Mouse (Mus musculus): ENCODE results near the gene Zdhhc18. TPM values are rescaled to one million over a fixed set of nuclear protein-coding genes. Genes with fewer than 3 reads are reported as not detected.
A peak's percentile ranks its signal among the peaks of the same experiment; 100 is the strongest.

Zdhhc18 gene
- polyA plus RNA-seq, 1 experiment: 43.8 TPM

DNA sequence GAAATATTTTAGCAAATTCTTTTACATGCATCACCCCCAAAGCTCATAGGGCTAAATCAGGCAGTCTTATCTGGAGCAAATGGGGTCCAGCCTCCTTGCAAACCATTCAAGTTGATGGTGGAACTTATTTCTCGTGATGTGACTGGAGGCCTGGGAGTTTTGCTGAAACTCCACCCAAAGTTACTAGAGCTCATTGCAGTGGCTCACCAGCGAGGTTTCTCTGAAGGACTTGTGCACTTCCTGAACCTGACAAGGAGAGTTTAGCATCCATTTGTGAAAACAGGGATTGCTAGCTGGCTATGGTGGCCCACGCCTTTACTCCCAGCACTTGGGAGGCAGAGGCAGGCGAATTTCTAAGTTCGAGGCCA lies 15.9 kb downstream of the Zdhhc18 start:
- Histone ChIP-seq H3K27me3 (ENCODE audit: control insufficient read depth, insufficient read depth, low read length, poor library complexity, severe bottlenecking) (no peaks in the 10 kb centered on the region), H3K4me1 (ENCODE audit: control insufficient read depth, insufficient read depth, low read length) (peaks cover 8% of the 10 kb centered on the region), H3K27ac (ENCODE audit: insufficient read depth, low read length) (0 out of 2 replicates have a peak overlapping the region, but pooled peaks have one; percentile 9), H3K9me3 (replicated peaks; ENCODE audit: control insufficient read depth, insufficient read depth, low read length, poor library complexity, severe bottlenecking) (no peaks in the 10 kb centered on the region), H3K36me3 (ENCODE audit: control insufficient read depth, insufficient read depth, low read length, poor library complexity, severe bottlenecking) (no peaks in the 10 kb centered on the region), H3K9ac (ENCODE audit: low read depth, poor library complexity, severe bottlenecking) (no peak overlapping the region), H3K4me3 (ENCODE audit: low read depth, low read length) (no peak overlapping the region)
- TF ChIP-seq EP300 (IDR thresholded peaks at IDR 0.05; ENCODE audit: insufficient read depth, low read depth, low read length): no peak
- no peak for TF ChIP-seq POLR2A (IDR thresholded peaks at IDR 0.05; ENCODE audit: insufficient read depth, low read length)
- TF ChIP-seq CTCF (IDR thresholded peaks at IDR 0.05; ENCODE audit: low read depth, low read length): no peak

DNA sequence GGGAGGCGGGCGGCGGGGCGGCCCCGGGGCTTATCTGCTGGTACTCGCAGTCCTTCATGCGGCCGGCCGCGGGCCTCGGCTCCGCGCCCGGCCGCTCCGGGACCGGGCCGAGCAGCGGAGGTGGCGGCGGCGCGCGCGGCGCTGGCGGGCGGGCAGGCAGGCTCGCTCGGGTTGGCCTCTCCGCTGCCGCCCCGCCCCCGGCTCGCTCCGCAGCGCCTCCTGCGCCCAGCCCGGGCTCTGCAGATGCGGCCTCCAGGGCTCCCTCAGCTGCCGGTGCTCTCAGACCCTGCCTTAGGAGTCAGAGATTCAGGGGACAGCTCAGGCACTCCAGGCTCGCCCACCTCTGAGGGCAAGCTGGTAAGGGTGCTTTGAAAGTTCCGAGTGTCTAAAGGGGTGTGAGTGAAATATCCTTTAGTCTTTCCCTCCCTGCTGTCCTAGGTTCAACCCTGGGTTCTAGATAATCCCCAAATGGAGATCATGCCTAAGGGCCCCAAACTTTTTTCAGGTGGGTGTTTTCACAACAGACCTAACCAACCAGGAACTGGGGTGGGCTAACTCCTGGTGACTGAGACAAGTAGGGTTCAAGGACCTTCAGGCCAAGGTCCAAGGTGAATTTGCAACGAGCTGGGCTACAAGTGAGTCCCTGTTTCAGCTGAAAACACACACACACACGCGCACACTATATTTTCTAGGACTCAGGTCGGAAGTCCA lies 16.5 kb downstream of the Zdhhc18 start:
- no peaks in the 10 kb centered on the region for H3K9me3 ChIP-seq (replicated peaks; ENCODE audit: control insufficient read depth, insufficient read depth, low read length, poor library complexity, severe bottlenecking)
- peak overlapping the region; percentile 98 for H3K9ac ChIP-seq (ENCODE audit: low read depth, poor library complexity, severe bottlenecking)
- peaks cover 8% of the 10 kb centered on the region for H3K4me1 ChIP-seq (ENCODE audit: control insufficient read depth, insufficient read depth, low read length)
- TF ChIP-seq CTCF (IDR thresholded peaks at IDR 0.05; ENCODE audit: low read depth, low read length) (peak; percentile 54), EP300 (IDR thresholded peaks at IDR 0.05; ENCODE audit: insufficient read depth, low read depth, low read length) (no peak)
- H3K27me3 ChIP-seq (ENCODE audit: control insufficient read depth, insufficient read depth, low read length, poor library complexity, severe bottlenecking): no peaks in the 10 kb centered on the region
- H3K27ac ChIP-seq (ENCODE audit: insufficient read depth, low read length): 0 out of 2 replicates have a peak overlapping the region, but pooled peaks have one; percentile 9
- peak overlapping the region; percentile 78; the same call in 1 of the 2 replicates for H3K4me3 ChIP-seq (ENCODE audit: low read depth, low read length)
- no peaks in the 10 kb centered on the region for H3K36me3 ChIP-seq (ENCODE audit: control insufficient read depth, insufficient read depth, low read length, poor library complexity, severe bottlenecking)

DNA sequence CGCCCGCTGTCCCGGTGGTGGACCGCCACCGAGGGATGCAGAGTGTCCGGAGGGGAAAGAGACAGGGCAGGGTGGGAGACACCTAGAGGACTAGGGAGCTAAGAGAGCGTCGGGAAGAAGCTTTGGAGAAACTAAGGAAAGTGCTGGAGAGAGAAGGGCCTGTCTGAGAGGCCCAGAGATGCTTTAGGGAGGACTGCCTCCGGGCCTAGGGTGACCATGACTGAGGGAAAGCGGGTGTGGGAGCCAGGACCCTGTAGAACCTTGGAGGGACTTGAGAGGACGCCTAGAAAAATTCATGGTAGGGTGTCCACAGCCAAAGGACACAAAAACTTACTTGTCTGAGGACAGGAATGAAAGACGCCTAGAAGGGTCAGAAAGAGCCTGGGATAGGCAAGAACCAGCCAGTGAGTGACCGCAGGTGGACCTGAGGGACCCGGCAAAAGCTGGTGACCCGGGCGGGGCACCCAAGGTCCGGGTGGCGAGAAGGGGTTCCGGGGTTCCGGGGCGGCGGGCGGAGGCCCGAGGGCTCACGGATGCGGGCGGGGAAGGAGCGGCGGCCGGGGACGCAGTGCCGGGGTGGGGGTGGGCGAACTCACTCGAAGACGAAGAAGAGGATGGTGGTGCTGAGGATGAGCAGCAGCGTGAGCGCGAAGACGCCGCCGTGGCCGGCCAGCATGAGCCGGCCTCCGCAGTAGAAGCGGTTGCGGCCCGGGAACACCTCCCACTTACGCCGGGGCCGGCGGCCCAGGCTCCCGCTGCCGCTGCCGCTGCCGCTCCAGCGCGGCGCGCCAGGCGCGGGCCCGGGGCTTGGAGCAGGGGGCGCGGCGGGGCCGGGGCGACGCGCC lies 17.2 kb downstream of the Zdhhc18 start:
- H3K36me3 ChIP-seq (ENCODE audit: control insufficient read depth, insufficient read depth, low read length, poor library complexity, severe bottlenecking): no peaks in the 10 kb centered on the region
- peak overlapping the region; percentile 98 for H3K9ac ChIP-seq (ENCODE audit: low read depth, poor library complexity, severe bottlenecking)
- no peak overlapping the region for H3K27ac ChIP-seq (ENCODE audit: insufficient read depth, low read length)
- TF ChIP-seq EP300 (IDR thresholded peaks at IDR 0.05; ENCODE audit: insufficient read depth, low read depth, low read length) (no peak), POLR2A (IDR thresholded peaks at IDR 0.05; ENCODE audit: insufficient read depth, low read length) (no peak), CTCF (IDR thresholded peaks at IDR 0.05; ENCODE audit: low read depth, low read length) (no peak)
- peak overlapping the region; percentile 78 for H3K4me3 ChIP-seq (ENCODE audit: low read depth, low read length)
- H3K27me3 ChIP-seq (ENCODE audit: control insufficient read depth, insufficient read depth, low read length, poor library complexity, severe bottlenecking): no peaks in the 10 kb centered on the region
- H3K9me3 ChIP-seq (replicated peaks; ENCODE audit: control insufficient read depth, insufficient read depth, low read length, poor library complexity, severe bottlenecking): no peaks in the 10 kb centered on the region
- peaks cover 8% of the 10 kb centered on the region for H3K4me1 ChIP-seq (ENCODE audit: control insufficient read depth, insufficient read depth, low read length)

DNA sequence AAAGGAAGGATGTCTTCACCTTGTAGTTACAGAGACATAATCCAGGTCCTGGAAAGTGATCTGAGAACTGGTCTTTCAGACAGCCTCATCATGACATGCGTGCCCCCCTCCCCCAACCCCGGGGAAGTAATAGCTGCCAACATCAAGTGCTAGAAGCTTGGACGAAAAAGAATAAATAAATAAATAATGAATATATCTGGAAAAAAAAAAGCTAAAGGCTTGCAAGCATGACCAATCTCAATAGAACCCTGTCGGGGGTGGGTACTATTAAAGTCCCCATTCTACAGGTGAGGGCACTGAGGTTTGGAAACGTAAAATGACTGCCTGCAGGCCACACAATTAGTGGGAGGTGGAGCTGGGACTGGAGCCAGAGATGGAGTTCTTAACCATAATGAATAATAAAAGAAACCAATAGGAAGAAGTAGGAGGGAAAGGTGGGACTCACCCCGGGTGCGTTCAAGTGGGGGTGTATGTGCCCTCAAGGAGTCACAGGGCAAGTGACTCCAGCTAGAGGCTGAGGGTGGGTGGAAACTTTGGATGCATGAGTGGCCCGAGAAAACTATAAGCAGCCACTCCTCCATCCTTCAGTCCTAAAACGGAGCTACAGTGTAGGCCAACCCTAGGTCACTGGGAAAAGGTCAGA lies 18.1 kb downstream of the Zdhhc18 start:
- Histone ChIP-seq H3K36me3 (ENCODE audit: control insufficient read depth, insufficient read depth, low read length, poor library complexity, severe bottlenecking) (no peaks in the 10 kb centered on the region), H3K4me1 (ENCODE audit: control insufficient read depth, insufficient read depth, low read length) (peaks cover 10% of the 10 kb centered on the region), H3K9me3 (replicated peaks; ENCODE audit: control insufficient read depth, insufficient read depth, low read length, poor library complexity, severe bottlenecking) (no peaks in the 10 kb centered on the region), H3K27me3 (ENCODE audit: control insufficient read depth, insufficient read depth, low read length, poor library complexity, severe bottlenecking) (no peaks in the 10 kb centered on the region), H3K27ac (ENCODE audit: insufficient read depth, low read length) (no peak overlapping the region), H3K4me3 (ENCODE audit: low read depth, low read length) (peak overlapping the region; percentile 78), H3K9ac (ENCODE audit: low read depth, poor library complexity, severe bottlenecking) (peak overlapping the region; percentile 98)
- TF ChIP-seq CTCF (IDR thresholded peaks at IDR 0.05; ENCODE audit: low read depth, low read length): no peak

DNA sequence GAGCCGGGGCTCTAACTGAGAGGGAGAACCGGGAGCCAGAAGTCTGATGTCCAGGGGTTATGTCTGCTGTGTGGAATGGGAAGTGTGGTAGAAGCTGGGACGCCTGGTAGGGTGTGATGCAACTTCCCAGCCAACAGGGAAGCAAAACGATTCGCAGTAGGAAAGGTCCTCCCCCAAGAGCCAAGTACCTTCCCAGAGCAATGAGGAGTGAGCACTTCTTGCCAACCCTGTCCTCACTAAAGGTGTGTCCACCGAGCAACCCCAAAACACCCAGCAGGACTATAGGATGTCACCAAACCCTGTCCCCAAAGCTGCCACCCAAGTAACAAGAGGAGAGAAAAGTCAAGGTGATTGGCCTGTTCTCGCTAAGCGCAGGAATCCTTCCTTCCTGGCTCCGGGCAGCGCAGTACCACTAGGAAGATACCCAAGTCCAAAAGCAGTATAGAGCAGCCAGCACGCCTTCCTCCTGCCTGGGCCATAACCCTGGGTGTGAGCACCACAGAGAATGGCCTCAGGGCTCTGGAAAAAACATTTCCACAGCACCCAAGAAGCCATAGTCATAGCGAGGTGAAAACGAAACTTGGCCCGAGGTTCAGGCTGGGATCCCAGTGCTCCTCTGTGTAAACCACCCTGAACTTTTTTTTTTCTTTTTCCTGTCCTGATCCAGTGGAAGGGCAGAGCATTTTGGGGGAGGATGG lies 18.7 kb downstream of the Zdhhc18 start:
- no peak overlapping the region for H3K4me3 ChIP-seq (ENCODE audit: low read depth, low read length)
- no peak for TF ChIP-seq POLR2A (IDR thresholded peaks at IDR 0.05; ENCODE audit: insufficient read depth, low read length)
- TF ChIP-seq CTCF (IDR thresholded peaks at IDR 0.05; ENCODE audit: low read depth, low read length): no peak
- no peak for TF ChIP-seq EP300 (IDR thresholded peaks at IDR 0.05; ENCODE audit: insufficient read depth, low read depth, low read length)
- peaks cover 11% of the 10 kb centered on the region for H3K4me1 ChIP-seq (ENCODE audit: control insufficient read depth, insufficient read depth, low read length)
- H3K27me3 ChIP-seq (ENCODE audit: control insufficient read depth, insufficient read depth, low read length, poor library complexity, severe bottlenecking): no peaks in the 10 kb centered on the region
- no peak overlapping the region for H3K9ac ChIP-seq (ENCODE audit: low read depth, poor library complexity, severe bottlenecking)
- H3K9me3 ChIP-seq (replicated peaks; ENCODE audit: control insufficient read depth, insufficient read depth, low read length, poor library complexity, severe bottlenecking): no peaks in the 10 kb centered on the region
- no peak overlapping the region for H3K27ac ChIP-seq (ENCODE audit: insufficient read depth, low read length)
- no peaks in the 10 kb centered on the region for H3K36me3 ChIP-seq (ENCODE audit: control insufficient read depth, insufficient read depth, low read length, poor library complexity, severe bottlenecking)

Data from ES-Bruce4 (cell line).